Mouse (Mus musculus): Measurements from ENCODE around the gene Rxrb.

Gene Rxrb

DNA sequence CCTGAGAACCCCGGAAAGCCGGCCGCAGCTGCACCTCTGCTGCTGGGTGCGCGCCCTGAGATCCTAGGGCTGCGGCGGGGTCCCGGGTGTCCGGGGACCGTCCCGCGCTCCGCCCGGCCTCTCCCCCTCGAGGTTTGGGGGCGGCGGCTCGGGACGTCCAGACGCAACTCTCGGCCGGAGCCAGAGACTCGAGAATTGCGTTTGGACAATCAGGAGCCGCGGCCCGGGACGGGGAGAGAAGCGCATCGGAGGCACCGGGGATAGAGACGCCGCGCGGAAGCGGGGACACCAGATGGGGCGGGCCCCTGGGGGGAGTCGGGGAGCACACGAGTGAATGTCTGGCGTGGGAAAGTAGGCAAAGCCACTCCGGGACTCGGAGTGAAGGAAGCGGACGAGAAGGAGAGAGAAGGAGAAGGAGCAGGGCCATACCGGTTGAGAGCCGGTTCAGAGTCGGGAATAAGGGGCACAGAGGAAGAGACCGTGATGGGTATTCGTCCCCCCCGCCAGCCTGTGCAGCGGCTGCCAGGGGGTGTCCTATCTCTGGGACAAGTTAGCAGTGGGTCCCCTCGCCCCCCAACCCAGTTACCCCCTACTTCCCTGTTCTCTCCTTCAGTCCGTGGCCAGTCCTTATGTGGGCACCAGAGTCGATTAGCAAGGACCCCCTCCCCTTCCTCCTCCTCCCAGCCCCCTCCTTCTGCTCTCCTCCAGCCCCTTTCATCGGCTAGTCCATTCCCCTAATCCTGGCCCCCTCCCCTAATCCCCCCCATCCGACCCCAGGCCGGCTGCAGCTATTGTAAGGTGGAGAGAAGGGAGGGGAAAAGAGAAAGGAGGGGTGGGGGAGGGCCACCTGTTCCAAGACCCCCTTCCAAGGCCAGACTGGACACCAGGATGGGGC lies 6.5 kb upstream of the Rxrb start:
- in situ Hi-C loops (cut with MboI; ENCODE audit: low sequenced_read_pairs): no loop called here

DNA sequence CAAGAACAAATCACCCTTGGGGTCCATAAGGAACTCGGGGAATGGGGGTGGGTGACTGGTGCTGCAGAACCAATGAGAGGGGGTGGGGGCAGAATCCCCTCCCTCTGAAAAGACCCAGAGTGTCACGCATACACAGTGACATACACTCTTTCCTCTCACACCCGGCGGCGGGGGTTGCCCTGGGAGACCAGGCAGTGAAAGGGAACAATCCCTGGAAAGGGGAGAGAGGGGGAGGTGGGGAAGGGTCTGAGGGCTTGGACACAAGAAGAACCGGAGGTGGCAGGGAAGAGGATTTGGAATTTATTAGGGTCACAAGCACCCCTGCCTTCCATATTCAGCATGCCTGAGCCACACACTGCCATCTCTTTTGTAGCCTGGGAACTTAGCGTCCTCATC lies 5.9 kb upstream of the Rxrb start:
- in situ Hi-C loops (cut with MboI; ENCODE audit: low sequenced_read_pairs): no loop called here

DNA sequence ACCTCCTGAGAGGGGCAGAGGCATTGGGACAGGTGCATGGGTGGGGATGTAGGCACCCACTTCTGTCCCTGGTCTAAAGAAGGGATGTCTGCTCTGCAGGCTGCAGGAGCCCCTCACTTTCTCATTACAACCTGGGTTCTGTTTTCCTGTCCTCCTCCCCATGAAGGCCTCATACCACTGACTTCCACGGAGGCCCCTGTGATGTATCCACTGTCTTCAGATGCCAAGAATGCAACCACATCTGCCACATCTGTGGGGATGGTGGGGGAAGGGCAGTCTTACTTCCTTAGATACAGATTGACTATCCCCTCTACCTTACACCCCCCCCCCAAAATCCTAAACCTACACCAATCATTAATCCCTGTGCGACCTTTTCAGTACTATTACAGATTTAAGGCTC lies 5.4 kb upstream of the Rxrb start:
- in situ Hi-C loops (cut with MboI; ENCODE audit: low sequenced_read_pairs): no loop called here

DNA sequence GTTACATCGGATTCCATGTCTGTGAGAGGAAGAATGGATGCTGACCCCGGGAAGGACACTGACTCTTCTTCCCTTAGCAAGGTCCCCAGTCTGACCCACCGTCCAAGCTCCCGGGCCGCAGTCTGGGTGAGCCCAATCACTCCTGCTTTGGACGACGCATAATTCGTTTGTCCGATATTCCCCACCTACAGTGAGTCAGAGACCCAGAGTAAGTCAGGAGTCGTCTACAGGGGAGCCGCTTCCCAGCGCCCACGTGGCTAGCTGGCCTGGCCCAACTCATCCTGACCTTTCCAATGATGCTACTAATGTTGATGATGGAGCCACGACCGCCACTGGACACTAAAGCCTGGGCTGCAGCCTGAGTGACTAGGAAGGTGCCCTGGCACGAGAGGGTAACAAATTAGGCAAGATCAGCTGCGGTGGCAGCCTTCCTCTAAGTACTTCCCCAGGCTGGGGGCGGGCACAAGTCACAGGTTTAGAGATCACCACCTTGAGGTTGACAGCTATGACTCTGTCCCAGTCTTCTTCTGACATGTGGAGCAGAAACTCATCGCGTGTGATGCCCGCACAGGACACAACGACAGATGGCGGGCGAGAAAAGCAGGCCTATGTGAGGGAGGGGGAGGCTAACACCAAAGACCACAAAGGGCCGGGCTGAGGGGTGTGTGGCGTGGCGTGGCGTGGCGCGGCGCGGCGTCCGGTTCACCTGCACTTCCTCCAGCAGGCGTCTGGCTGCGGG lies 4.5 kb upstream of the Rxrb start:
- in situ Hi-C loops (cut with MboI; ENCODE audit: low sequenced_read_pairs): no loop called here

DNA sequence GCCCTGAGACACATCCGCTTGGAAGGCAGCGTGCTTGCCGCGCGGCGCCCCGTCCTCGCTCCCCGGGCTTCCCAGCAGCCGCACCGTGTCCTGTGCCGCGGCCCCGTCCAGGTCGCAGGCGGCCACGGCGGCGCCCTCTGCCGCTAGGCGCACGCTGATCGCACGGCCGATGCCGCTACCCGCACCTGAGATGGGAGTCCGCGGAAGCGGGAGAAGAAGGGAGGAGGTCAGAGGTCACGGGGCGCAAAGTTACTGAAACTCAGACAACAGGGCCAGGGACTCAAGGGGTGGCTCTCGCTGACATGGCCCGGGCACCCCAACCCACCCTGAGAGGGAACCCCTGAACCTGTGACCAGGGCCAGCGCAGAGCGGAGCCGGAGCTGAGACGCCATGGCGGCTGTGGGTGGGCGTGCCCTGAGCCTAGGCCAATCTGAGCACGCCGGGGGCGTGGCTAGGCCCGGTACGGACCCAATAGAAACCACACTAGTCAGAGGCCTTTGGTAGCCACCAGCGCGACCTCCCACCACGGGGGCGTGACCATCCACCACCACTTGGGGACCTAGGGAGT lies 3.9 kb upstream of the Rxrb start, which contains the start of gene H2-Ke6:
H2-Ke6 (minus strand) TSS at position 405 of the 568 bp plus-strand sequence.
- in situ Hi-C loops (cut with MboI; ENCODE audit: low sequenced_read_pairs): no loop called here

DNA sequence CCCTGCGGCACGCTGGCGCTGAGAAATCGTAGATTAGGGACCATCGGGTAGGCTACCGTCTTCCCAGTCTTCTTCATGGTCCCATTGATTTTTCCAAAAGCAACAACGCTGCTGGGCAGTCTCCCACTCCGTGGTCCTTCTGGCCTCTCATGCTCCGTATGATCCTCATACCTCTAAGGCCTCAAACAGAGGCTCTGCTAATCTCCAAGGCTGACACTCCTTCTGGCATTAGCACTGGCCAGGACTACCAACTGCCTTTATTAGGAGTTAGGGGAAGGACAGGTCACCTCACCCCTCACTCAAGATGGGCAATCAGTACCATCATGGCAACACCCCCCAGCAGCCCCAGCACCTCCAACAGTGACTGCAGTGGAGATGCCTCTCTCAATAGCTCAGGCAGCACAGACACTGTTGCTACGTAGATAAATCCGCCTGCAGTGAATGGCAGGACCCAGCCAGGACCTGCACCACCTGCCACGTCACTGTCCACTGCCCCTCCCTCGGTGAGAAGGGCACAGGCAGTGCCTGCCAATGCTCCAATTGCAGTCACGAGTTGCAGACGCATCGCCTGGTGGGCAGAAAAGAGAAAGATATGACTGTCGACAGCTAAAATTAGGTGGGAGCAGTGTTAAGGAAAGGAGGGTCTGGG lies 3.0 kb upstream of the Rxrb start:
- in situ Hi-C loops (cut with MboI; ENCODE audit: low sequenced_read_pairs): no loop called here

DNA sequence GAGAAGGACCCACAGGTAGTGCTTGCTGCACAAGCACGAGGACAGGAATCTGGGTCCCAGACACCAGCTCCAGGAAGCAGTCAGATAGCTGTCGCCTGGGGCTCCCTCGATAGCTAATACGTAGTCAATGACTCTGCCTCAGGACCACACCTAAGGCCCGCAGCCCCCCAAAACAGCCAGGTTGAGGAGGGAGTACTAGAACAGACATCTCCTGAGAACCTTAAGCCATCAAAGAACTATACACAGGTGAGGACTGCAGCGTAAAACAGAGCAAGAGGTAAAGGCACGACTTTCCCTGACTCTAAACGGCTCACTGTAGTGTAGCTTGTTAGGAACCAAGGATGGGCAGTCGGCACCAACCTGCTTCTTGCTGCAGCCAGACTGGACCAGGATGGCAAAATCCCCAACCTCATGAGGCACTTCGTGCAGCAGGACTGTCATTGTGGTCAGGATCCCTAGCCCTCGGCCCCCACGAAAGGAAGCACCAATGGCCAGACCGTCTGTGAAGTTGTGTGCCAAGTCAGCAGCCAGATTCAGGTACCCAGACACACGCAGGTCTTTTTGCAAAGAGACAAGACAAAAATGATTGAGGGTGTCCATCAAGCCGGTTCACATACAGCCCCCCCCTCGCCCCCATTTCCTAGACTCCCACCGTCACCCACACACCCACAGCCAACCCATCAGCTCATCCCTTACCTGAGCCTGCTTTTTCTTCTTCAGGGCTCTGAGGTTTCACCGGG lies 2.3 kb upstream of the Rxrb start:
- in situ Hi-C loops (cut with MboI; ENCODE audit: low sequenced_read_pairs): no loop called here

DNA sequence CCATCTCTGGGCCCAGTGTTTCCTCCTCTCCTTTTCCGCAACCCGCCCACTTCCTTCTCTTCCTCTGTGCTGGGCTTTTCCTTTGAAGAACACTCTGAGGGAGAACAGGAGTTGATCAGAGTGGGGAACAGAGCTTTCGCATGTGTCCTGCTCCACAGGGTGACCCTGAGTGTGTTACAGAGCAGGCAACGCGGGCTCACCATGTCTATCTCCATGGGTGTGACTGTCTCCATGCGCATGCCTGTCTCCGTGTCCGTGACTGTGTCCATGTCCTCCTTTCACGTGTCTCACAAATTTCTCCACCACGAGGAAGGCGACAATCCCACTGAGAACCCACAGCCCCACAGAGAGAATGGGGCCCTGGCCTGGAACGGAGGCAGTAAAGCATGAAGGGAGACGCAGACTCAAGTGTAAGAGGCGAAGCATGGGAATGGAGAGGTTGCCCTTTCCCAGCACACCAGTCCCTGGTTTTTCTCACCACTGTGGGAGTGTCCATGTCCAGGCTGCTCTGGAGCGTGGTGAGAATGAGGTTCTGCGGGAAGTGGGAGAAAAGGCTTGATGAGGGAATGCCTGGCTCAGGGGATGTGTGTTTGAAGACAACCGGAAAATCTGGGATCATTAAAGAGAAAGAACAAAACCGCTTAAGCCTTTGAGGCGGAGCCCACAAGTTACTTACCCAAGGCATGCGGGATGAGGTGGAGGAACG lies 1.6 kb upstream of the Rxrb start:
- in situ Hi-C loops (cut with MboI; ENCODE audit: low sequenced_read_pairs): no loop called here

DNA sequence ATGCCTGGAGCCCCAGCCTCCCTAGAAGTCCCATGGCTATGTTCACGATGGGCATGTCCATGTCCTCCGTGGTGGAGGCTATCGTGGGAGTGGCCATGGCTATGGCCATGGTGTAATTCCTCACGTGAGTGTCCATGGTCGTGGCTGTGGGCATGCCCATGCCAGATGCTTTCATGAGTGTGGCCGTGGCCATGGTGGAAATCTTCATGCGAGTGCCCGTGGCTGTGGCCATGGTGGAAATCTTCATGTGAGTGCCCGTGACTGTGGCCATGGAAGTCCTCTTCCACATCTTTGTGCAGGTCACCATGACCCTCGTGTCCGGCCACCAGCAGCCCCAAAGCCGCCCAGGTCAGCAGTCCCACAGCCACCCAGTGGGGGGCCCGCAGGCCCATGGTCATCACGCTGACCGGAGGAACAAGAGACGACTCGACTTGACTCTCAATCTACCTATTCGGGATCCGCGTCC lies 718 bp upstream of the Rxrb start:
- in situ Hi-C loops (cut with MboI; ENCODE audit: low sequenced_read_pairs): no loop called here

DNA sequence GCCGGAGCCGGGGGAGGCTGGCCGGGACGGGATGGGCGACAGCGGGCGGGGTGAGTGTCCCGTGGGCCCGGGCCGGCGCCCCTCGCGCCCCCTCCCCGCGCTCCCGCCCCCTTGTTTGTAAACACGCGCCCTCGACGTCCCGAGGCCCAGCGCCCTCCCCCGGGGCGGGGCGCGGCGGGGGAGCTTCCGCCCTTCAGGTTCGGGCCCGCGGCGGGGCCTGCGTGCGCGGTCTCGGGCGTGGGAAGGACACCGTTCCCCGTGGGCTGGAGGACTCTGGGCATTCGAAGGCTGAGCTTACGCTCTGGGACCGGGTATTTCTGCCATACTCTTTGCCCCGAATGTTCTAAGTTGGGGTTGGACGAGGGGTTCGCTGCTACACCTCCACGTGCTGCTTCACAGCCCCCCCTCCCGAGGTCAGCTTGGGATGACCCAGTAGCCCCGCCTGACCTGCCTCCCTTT lies 591 bp downstream of the Rxrb start:
- in situ Hi-C loops (cut with MboI; ENCODE audit: low sequenced_read_pairs): no loop called here

DNA sequence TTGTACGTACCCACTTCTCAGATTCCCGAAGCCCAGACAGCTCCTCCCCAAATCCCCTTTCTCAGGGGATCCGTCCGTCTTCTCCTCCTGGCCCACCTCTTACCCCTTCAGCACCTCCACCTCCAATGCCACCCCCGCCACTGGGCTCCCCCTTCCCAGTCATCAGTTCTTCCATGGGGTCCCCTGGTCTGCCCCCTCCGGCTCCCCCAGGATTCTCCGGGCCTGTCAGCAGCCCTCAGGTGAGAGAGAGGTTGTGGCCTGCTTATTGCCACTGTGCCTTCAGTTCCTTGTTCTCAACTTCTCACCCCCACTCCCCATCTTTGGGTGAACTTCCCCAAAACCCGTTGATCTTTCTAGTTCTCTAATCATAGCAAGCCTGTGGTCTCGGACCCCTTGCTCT lies 1.2 kb downstream of the Rxrb start:
- in situ Hi-C loops (cut with MboI; ENCODE audit: low sequenced_read_pairs): no loop called here

DNA sequence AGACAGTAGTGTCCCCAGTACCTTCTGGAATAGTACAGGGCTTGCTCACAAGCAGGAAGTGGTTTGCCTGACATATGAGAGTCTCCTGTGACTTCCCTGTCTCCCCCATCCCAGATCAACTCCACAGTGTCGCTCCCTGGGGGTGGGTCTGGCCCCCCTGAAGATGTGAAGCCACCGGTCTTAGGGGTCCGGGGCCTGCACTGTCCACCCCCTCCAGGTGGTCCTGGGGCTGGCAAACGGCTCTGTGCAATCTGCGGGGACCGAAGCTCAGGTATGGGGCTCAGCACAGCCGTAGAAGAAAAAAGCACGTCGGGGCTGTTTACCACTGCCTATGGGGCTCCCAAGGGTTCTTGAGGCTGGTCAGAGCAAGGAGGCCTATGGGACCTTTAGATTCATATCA lies 1.8 kb downstream of the Rxrb start:
- in situ Hi-C loops (cut with MboI; ENCODE audit: low sequenced_read_pairs): no loop called here

DNA sequence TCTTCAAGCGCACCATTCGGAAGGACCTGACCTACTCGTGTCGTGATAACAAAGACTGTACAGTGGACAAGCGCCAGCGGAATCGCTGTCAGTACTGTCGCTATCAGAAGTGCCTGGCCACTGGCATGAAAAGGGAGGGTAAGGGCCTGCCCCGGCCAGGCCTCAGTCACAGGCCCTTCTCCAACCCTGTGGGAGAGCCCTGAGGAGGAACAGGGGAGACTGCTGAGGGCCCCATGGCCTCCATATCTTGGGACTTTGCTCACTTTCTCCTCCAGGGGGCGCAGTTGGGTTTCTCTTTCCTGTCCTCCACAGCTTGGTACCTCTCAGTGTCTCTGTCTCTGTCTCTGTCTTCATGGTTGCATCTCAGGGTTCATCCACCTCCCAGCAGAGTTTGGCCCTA lies 2.5 kb downstream of the Rxrb start:
- in situ Hi-C loops (cut with MboI; ENCODE audit: low sequenced_read_pairs): no loop called here

DNA sequence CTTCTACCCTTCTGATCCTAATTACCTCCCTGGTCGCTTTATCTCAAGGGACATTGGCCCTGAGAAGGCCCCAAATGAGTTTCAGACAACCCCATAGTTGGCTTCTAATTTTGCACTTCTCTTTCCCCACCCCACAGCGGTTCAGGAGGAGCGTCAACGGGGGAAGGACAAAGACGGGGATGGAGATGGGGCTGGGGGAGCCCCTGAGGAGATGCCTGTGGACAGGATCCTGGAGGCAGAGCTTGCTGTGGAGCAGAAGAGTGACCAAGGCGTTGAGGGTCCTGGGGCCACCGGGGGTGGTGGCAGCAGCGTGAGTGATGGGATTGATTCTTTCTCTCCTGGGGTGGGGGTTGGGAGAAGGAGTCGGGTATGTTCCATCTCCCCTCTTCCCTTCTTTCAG lies 3.9 kb downstream of the Rxrb start:
- in situ Hi-C loops (cut with MboI; ENCODE audit: low sequenced_read_pairs): no loop called here

DNA sequence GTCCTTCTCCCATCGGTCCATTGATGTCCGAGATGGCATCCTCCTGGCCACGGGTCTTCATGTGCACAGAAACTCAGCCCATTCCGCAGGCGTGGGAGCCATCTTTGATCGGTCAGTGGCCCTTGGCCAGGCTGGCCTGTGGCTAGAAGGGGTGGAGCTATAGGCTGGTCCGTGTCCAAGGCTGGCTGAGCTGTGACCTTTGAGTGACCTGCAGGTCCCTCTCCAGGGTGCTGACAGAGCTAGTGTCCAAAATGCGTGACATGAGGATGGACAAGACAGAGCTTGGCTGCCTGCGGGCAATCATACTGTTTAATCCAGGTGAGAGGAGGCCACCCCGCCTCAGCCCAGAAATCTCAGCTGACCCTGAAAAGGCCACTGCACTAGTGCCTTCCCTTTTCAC lies 5.0 kb downstream of the Rxrb start:
- in situ Hi-C loops (cut with MboI; ENCODE audit: low sequenced_read_pairs): no loop called here

DNA sequence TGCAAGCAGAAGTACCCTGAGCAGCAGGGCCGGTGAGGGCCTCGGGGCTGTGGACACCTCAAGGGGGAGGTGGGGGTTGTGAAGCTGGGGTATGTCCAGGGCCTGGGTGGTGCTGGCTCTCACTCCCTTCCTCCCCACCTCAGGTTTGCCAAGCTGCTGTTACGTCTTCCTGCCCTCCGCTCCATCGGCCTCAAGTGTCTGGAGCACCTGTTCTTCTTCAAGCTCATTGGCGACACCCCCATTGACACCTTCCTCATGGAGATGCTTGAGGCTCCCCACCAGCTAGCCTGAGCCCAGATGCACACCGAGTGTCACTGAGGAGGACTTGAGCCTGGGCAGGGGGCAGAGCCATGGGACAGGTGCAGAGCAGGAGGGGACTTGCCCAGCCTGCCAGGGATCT lies 5.6 kb downstream of the Rxrb start:
- in situ Hi-C loops (cut with MboI; ENCODE audit: low sequenced_read_pairs): no loop called here

DNA sequence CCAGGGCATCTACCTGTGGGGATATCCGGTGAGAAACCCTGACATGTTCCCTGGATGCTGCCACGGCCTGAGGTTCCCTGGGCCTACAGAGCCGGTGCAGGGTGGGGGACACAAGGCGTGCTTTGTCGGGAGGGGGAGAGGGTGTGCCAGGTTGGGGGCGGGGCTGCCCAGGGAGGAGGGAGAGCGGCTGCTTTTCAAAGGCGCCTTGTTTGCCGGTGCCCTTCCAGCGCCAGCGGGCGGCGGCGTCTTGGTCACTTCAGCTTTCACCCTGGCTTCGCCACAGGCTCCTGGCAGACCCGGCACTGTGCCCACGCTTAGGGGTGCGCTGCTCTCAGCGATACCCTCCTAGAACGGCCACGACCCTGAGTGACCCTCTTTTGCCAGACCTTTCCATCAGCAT lies 6.8 kb downstream of the Rxrb start:
- in situ Hi-C loops (cut with MboI; ENCODE audit: low sequenced_read_pairs): no loop called here

DNA sequence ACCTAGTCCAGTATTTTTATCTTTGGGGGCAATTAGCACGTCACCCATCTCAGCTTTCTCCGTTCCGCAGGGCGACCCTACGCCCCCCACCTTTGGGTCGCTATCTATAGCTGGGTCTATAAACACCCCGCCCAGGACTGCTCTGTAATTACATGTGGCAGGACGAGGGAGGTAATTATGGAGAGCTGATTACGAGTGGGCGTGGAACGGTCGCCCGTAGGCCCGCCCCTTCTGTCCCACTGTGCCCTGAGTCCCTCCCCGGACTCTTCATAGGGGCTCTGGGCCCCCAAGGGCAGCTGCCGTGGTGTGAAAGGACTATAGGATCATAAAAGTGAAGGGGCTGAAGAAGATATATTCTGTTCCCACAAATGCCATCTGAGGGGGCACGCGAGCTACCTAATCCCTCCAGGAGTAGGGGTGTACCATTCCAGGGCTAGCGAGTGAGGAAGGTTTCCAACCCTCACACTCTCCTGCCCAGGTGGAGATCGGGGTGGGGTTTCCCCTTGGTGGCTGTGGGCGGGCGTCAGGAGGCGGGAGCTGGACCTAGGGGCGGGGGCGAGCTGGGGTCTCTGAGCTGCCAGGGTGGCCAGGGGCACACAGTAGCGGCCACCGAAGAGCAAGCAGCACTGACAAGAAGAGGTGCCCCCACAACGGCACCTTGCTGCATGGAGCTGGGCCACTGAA lies 7.4 kb downstream of the Rxrb start, which contains the start of gene Col11a2:
Col11a2 (plus strand) TSS at position 560 of the 684 bp plus-strand sequence.
- in situ Hi-C loops (cut with MboI; ENCODE audit: low sequenced_read_pairs): no loop called here
